Mouse (Mus musculus): Measurements from ENCODE around the gene Gm20388.

DNA sequence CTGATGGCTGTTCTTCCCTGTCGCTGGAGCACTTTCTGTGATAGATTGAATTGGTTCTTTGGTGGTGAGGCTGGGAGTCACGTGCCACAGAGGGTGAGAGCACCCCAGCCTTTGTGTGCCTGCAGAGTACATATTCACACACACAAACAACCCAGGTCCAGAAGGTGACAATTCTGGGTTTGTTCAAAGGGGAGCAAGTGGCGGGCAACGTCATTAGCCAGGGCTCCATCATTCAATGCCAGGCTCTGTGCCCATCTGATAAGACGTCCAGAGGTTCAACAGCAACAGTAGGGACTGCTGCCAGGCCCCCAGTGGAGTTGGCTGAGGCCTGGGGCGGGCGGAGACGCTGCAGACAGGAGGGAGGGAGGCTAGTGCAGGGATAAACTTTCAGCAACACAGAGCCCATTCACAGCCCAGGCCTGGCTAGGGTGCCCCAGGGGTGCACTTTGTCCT lies 1253.4 kb downstream of the Gm20388 start:
- TF ChIP-seq MAFK (IDR thresholded peaks at IDR 0.05; ENCODE audit: insufficient read depth, low read depth, low read length) (no peak), ZNF384 (IDR thresholded peaks at IDR 0.05; ENCODE audit: low read depth, low read length) (no peak)
